8 mouse cellular contexts compared by ENCODE assay signal in genomic region chr16:44331671-44331994, GRCm38 (mm10). TPM values are rescaled to one million over a fixed set of nuclear protein-coding genes. Genes with fewer than 3 reads are reported as not detected.
A peak's percentile ranks its signal among the peaks of the same experiment; 100 is the strongest.
DNase-seq lines count a peak whose midpoint lies in the region; ATAC-seq and TF ChIP-seq lines count a peak whose summit lies in the region.

No protein-coding gene starts in this region.

- TF ChIP-seq EP300 in stomach, postnatal 0 days (optimal IDR thresholded peaks at IDR 0.05) = no peak

- H3K27me3 ChIP-seq in limb, embryonic 14.5 days (ENCODE audit: control insufficient read depth, insufficient read depth, low read length) = 0 out of 2 replicates have a peak, but pooled peaks cover 17% of the 10 kb centered on the region
- H3K27me3 ChIP-seq in stomach, postnatal 0 days (ENCODE audit: control insufficient read depth, insufficient read depth, low read length) = no peaks in the 10 kb centered on the region

- no peak overlapping the region for H3K27ac ChIP-seq in limb, embryonic 14.5 days (replicated peaks; ENCODE audit: low read depth, low read length)
- H3K27ac ChIP-seq in stomach, postnatal 0 days (replicated peaks) = peak overlapping the region; percentile 91; the same call in 1 of the 2 replicates

- H3K4me2 ChIP-seq in limb, embryonic 14.5 days (replicated peaks; ENCODE audit: low read depth, low read length, severe bottlenecking) = peak overlapping the region; percentile 97
- peak overlapping the region; percentile 99 for H3K4me2 ChIP-seq in stomach, postnatal 0 days (replicated peaks; ENCODE audit: low read depth)

- ATAC-seq in limb, embryonic 14.5 days (ENCODE audit: low FRiP score, low read depth) = no peak
- no peak for ATAC-seq in stomach, postnatal 0 days (ENCODE audit: low FRiP score, low TSS enrichment)

- intact Hi-C loops in heart, postnatal 25 days (cut with DNase I) = no loop called here

- DNase-seq in heart, adult 11 months = peak; percentile 90
- DNase-seq in heart, postnatal 25 days (ENCODE audit: low spot score) = no peak
- peak; percentile 45 to 48 for DNase-seq in right cerebral cortex, adult 2 months (ENCODE audit: low spot score in 2 of 2)
- DNase-seq in right cerebral cortex, postnatal 25 days = no peak
- no peak for DNase-seq in limb, embryonic 14.5 days (ENCODE audit: low spot score)
- peak; percentile 55 for DNase-seq in stomach, postnatal 0 days (ENCODE audit: low spot score)
- no peak for DNase-seq in adrenal gland, postnatal 36 days
- DNase-seq in urinary bladder, postnatal 10 days (ENCODE audit: low spot score) = no peak

- H3K9me3 ChIP-seq in limb, embryonic 14.5 days (ENCODE audit: control insufficient read depth, low read length) = 0 out of 2 replicates have a peak, but pooled peaks cover 3% of the 10 kb centered on the region
- no peaks in the 10 kb centered on the region for H3K9me3 ChIP-seq in stomach, postnatal 0 days (ENCODE audit: control insufficient read depth, low read length)

- peak overlapping the region; percentile 61 for H3K9ac ChIP-seq in limb, embryonic 14.5 days (ENCODE audit: low read depth, low read length, severe bottlenecking)
- H3K9ac ChIP-seq in stomach, postnatal 0 days (ENCODE audit: low read length) = peak overlapping the region; percentile 74

- no peak for TF ChIP-seq CTCF in stomach, postnatal 0 days (IDR thresholded peaks at IDR 0.05; ENCODE audit: low read depth)

- WGBS in limb, embryonic 14.5 days = 10% methylated on average over 6 of the region's 6 CpGs
- 20% methylated on average over 6 of the region's 6 CpGs for WGBS in stomach, postnatal 0 days

- H3K4me1 ChIP-seq in limb, embryonic 14.5 days (ENCODE audit: control insufficient read depth, insufficient read depth, low read length) = peaks cover 4% of the 10 kb centered on the region; the same call in 1 of the 2 replicates
- no peaks in the 10 kb centered on the region for H3K4me1 ChIP-seq in stomach, postnatal 0 days (replicated peaks; ENCODE audit: control insufficient read depth, insufficient read depth)

- no peak for TF ChIP-seq POLR2A in limb, embryonic 14.5 days (IDR thresholded peaks at IDR 0.05; ENCODE audit: borderline replicate concordance, extremely low read depth, insufficient read depth, insufficient read length)

- H3K36me3 ChIP-seq in limb, embryonic 14.5 days (ENCODE audit: control insufficient read depth, insufficient read depth, low read length) = no peaks in the 10 kb centered on the region
- no peaks in the 10 kb centered on the region for H3K36me3 ChIP-seq in stomach, postnatal 0 days (ENCODE audit: control insufficient read depth, insufficient read depth, low read length)

- H3K4me3 ChIP-seq in limb, embryonic 14.5 days (replicated peaks; ENCODE audit: low read length) = peak overlapping the region; percentile 58
- H3K4me3 ChIP-seq in stomach, postnatal 0 days (ENCODE audit: low read depth, low read length) = peak overlapping the region; percentile 64

RNA-seq across cellular contexts. Expression of gene Sidt1, which starts 1.4 kb away (rescaled TPM):
- under 1 TPM; 0.23 to 0.31 TPM for total RNA-seq in heart, postnatal 25 days (2021)
- 0.79 and 1.1 TPM in 2 replicates for polyA plus RNA-seq in limb, embryonic 14.5 days (2012; rRNA removed)
- polyA plus RNA-seq in limb, embryonic 14.5 days (2014; fragmentation: Nextera tagmentation; extraction: Ambion mirVana) = 0.12 and 0.40 TPM in 2 replicates
- polyA plus RNA-seq in stomach, postnatal 0 days (2015; fragmentation: Nextera tagmentation; extraction: Ambion mirVana) = 9.8 and 11.1 TPM in 2 replicates
- 1 to 10 TPM; 6.4 to 7.6 TPM for total RNA-seq in adrenal gland, postnatal 36 days (2021)

RNA-seq across cellular contexts. Expression of gene Spice1, which starts 15.3 kb away (rescaled TPM):
- total RNA-seq in heart, postnatal 25 days (2021) = 10 to 100 TPM in 1 of 2 experiments, 1 to 10 TPM in 1; 8.7 to 11.7 TPM
- polyA plus RNA-seq in limb, embryonic 14.5 days (2012; rRNA removed) = 30.0 and 34.4 TPM in 2 replicates
- polyA plus RNA-seq in limb, embryonic 14.5 days (2014; fragmentation: Nextera tagmentation; extraction: Ambion mirVana) = 25.6 and 28.9 TPM in 2 replicates
- 7.9 and 8.4 TPM in 2 replicates for polyA plus RNA-seq in stomach, postnatal 0 days (2015; fragmentation: Nextera tagmentation; extraction: Ambion mirVana)
- total RNA-seq in adrenal gland, postnatal 36 days (2021) = 10 to 100 TPM; 22.8 to 25.2 TPM

Comparison
In these comparisons a context has a peak if more than half of its experiments do, and no peak if none do; other contexts are left out.
1. DNase-seq: peak in heart, adult 11 months (single experiment), right cerebral cortex, adult 2 months (2 of 2) and stomach, postnatal 0 days (single experiment); none in heart, postnatal 25 days (single experiment), right cerebral cortex, postnatal 25 days (single experiment), limb, embryonic 14.5 days (single experiment), adrenal gland, postnatal 36 days (0 of 2) and urinary bladder, postnatal 10 days (single experiment).
2. RNA of gene Sidt1, which starts 1.4 kb away (total RNA-seq): 6.4 to 7.6 TPM in adrenal gland, postnatal 36 days; 0.23 to 0.31 TPM in heart, postnatal 25 days; every median in the first group is over 4 times any median in the second.